Mouse (Mus musculus): ENCODE results near the gene C1qbp. TPM values are rescaled to one million over a fixed set of nuclear protein-coding genes. Genes with fewer than 3 reads are reported as not detected.

C1qbp gene
- polyA plus RNA-seq, 1 experiment from 2014 or later, result 210 TPM

GRCm38 (mm10) chr11:70982030-70982429 is 796 bp downstream of the C1qbp start:
- Histone ChIP-seq H3K36me3 (ENCODE audit: control insufficient read depth, insufficient read depth, low read length) (peaks cover 56% of the 10 kb centered on the region), H3K4me2 (replicated peaks; ENCODE audit: low read depth, low read length) (peak overlapping the region; percentile 78), H3K4me1 (ENCODE audit: control insufficient read depth, insufficient read depth, low read length) (peaks cover 7% of the 10 kb centered on the region; the same call in 1 of the 2 replicates), H3K27ac (ENCODE audit: low read length) (no peak overlapping the region), H3K9me3 (ENCODE audit: control insufficient read depth, low read depth, low read length) (no peaks in the 10 kb centered on the region), H3K27me3 (ENCODE audit: control insufficient read depth, insufficient read depth, low read length) (no peaks in the 10 kb centered on the region), H3K9ac (replicated peaks; ENCODE audit: low read depth, low read length) (peak overlapping the region; percentile 87), H3K4me3 (ENCODE audit: low read depth, low read length) (peak overlapping the region; percentile 99)
- 11% methylated on average over 12 of the region's 12 CpGs for WGBS
- no peak for ATAC-seq (ENCODE audit: insufficient number of reproducible peaks, insufficient read depth, low FRiP score, low read depth)

GRCm38 (mm10) chr11:70980751-70981510 is 1.9 kb downstream of the C1qbp start:
- Histone ChIP-seq H3K36me3 (ENCODE audit: control insufficient read depth, insufficient read depth, low read length) (peaks cover 54% of the 10 kb centered on the region), H3K9ac (replicated peaks; ENCODE audit: low read depth, low read length) (no peak overlapping the region)
- WGBS, result 92% methylated on average over 14 of the region's 14 CpGs

GRCm38 (mm10) chr11:70980232-70980631 is 2.6 kb downstream of the C1qbp start:
- no peak overlapping the region for H3K4me3 ChIP-seq (ENCODE audit: low read depth, low read length)
- H3K27ac ChIP-seq (ENCODE audit: low read length), result no peak overlapping the region
- H3K4me1 ChIP-seq (ENCODE audit: control insufficient read depth, insufficient read depth, low read length), result peaks cover 7% of the 10 kb centered on the region; the same call in 1 of the 2 replicates
- no peaks in the 10 kb centered on the region for H3K27me3 ChIP-seq (ENCODE audit: control insufficient read depth, insufficient read depth, low read length)
- no peak for ATAC-seq (ENCODE audit: insufficient number of reproducible peaks, insufficient read depth, low FRiP score, low read depth)
- no peak overlapping the region for H3K9ac ChIP-seq (replicated peaks; ENCODE audit: low read depth, low read length)
- 90% methylated on average over 6 of the region's 6 CpGs for WGBS
- peaks cover 50% of the 10 kb centered on the region for H3K36me3 ChIP-seq (ENCODE audit: control insufficient read depth, insufficient read depth, low read length)
- no peaks in the 10 kb centered on the region for H3K9me3 ChIP-seq (ENCODE audit: control insufficient read depth, low read depth, low read length)
- H3K4me2 ChIP-seq (replicated peaks; ENCODE audit: low read depth, low read length), result no peak overlapping the region

More at GRCm38 (mm10) chr11:70980751-70981510, 1.9 kb downstream of the C1qbp start:
- no peaks in the 10 kb centered on the region for H3K9me3 ChIP-seq (ENCODE audit: control insufficient read depth, low read depth, low read length)
- H3K27ac ChIP-seq (ENCODE audit: low read length), result no peak overlapping the region
- H3K4me3 ChIP-seq (ENCODE audit: low read depth, low read length), result no peak overlapping the region
- no peaks in the 10 kb centered on the region for H3K27me3 ChIP-seq (ENCODE audit: control insufficient read depth, insufficient read depth, low read length)
- peaks cover 7% of the 10 kb centered on the region; the same call in 1 of the 2 replicates for H3K4me1 ChIP-seq (ENCODE audit: control insufficient read depth, insufficient read depth, low read length)
- no peak for ATAC-seq (ENCODE audit: insufficient number of reproducible peaks, insufficient read depth, low FRiP score, low read depth)
- no peak overlapping the region for H3K4me2 ChIP-seq (replicated peaks; ENCODE audit: low read depth, low read length)

- Histone ChIP-seq H3K4me3 (ENCODE audit: low read depth, low read length) (no peak overlapping the region), H3K27me3 (ENCODE audit: control insufficient read depth, insufficient read depth, low read length) (no peaks in the 10 kb centered on the region), H3K4me2 (replicated peaks; ENCODE audit: low read depth, low read length) (no peak overlapping the region), H3K27ac (ENCODE audit: low read length) (no peak overlapping the region), H3K36me3 (ENCODE audit: control insufficient read depth, insufficient read depth, low read length) (peaks cover 65% of the 10 kb centered on the region), H3K4me1 (ENCODE audit: control insufficient read depth, insufficient read depth, low read length) (peaks cover 7% of the 10 kb centered on the region; the same call in 1 of the 2 replicates), H3K9me3 (ENCODE audit: control insufficient read depth, low read depth, low read length) (no peaks in the 10 kb centered on the region), H3K9ac (replicated peaks; ENCODE audit: low read depth, low read length) (no peak overlapping the region)
- ATAC-seq (ENCODE audit: insufficient number of reproducible peaks, insufficient read depth, low FRiP score, low read depth), result no peak
- WGBS, result 85% methylated on average over 6 of the region's 6 CpGs
Observed at GRCm38 (mm10) chr11:70977293-70977692, 5.5 kb downstream of the C1qbp start.

GRCm38 (mm10) chr11:70975193-70975592 is 7.6 kb downstream of the C1qbp start:
- Histone ChIP-seq H3K9ac (replicated peaks; ENCODE audit: low read depth, low read length) (no peak overlapping the region), H3K4me3 (ENCODE audit: low read depth, low read length) (no peak overlapping the region), H3K4me1 (ENCODE audit: control insufficient read depth, insufficient read depth, low read length) (no peaks in the 10 kb centered on the region), H3K4me2 (replicated peaks; ENCODE audit: low read depth, low read length) (no peak overlapping the region), H3K9me3 (ENCODE audit: control insufficient read depth, low read depth, low read length) (no peaks in the 10 kb centered on the region), H3K36me3 (ENCODE audit: control insufficient read depth, insufficient read depth, low read length) (peaks cover 57% of the 10 kb centered on the region), H3K27ac (ENCODE audit: low read length) (no peak overlapping the region), H3K27me3 (ENCODE audit: control insufficient read depth, insufficient read depth, low read length) (no peaks in the 10 kb centered on the region)
- no peak for ATAC-seq (ENCODE audit: insufficient number of reproducible peaks, insufficient read depth, low FRiP score, low read depth)
- WGBS, result 77% methylated on average over 2 of the region's 2 CpGs

- H3K4me1 ChIP-seq (ENCODE audit: control insufficient read depth, insufficient read depth, low read length), result no peaks in the 10 kb centered on the region
- 62% methylated on average over 4 of the region's 4 CpGs for WGBS
- H3K4me2 ChIP-seq (replicated peaks; ENCODE audit: low read depth, low read length), result no peak overlapping the region
- no peak overlapping the region for H3K9ac ChIP-seq (replicated peaks; ENCODE audit: low read depth, low read length)
- no peak overlapping the region for H3K27ac ChIP-seq (ENCODE audit: low read length)
- no peaks in the 10 kb centered on the region for H3K9me3 ChIP-seq (ENCODE audit: control insufficient read depth, low read depth, low read length)
- H3K4me3 ChIP-seq (ENCODE audit: low read depth, low read length), result no peak overlapping the region
- ATAC-seq (ENCODE audit: insufficient number of reproducible peaks, insufficient read depth, low FRiP score, low read depth), result no peak
- H3K27me3 ChIP-seq (ENCODE audit: control insufficient read depth, insufficient read depth, low read length), result no peaks in the 10 kb centered on the region
- H3K36me3 ChIP-seq (ENCODE audit: control insufficient read depth, insufficient read depth, low read length), result peaks cover 47% of the 10 kb centered on the region
Observed at GRCm38 (mm10) chr11:70973947-70974346, 8.9 kb downstream of the C1qbp start.

GRCm38 (mm10) chr11:70972586-70972985 is 10.2 kb downstream of the C1qbp start:
- H3K4me2 ChIP-seq (replicated peaks; ENCODE audit: low read depth, low read length), result no peak overlapping the region
- H3K27me3 ChIP-seq (ENCODE audit: control insufficient read depth, insufficient read depth, low read length), result no peaks in the 10 kb centered on the region
- no peak for ATAC-seq (ENCODE audit: insufficient number of reproducible peaks, insufficient read depth, low FRiP score, low read depth)
- H3K9me3 ChIP-seq (ENCODE audit: control insufficient read depth, low read depth, low read length), result no peaks in the 10 kb centered on the region
- H3K4me1 ChIP-seq (ENCODE audit: control insufficient read depth, insufficient read depth, low read length), result peaks cover 4% of the 10 kb centered on the region; the same call in 1 of the 2 replicates
- no peak overlapping the region for H3K9ac ChIP-seq (replicated peaks; ENCODE audit: low read depth, low read length)
- peaks cover 33% of the 10 kb centered on the region for H3K36me3 ChIP-seq (ENCODE audit: control insufficient read depth, insufficient read depth, low read length)
- no peak overlapping the region for H3K4me3 ChIP-seq (ENCODE audit: low read depth, low read length)
- 70% methylated on average over 1 of the region's 1 CpGs for WGBS
- no peak overlapping the region for H3K27ac ChIP-seq (ENCODE audit: low read length)

GRCm38 (mm10) chr11:70970560-70971540 is 12.0 kb downstream of the C1qbp start:
- ATAC-seq (ENCODE audit: insufficient number of reproducible peaks, insufficient read depth, low FRiP score, low read depth), result peak; percentile 16; the same call in 1 of the 2 replicates
- Histone ChIP-seq H3K4me3 (ENCODE audit: low read depth, low read length) (peak overlapping the region; percentile 88), H3K27me3 (ENCODE audit: control insufficient read depth, insufficient read depth, low read length) (no peaks in the 10 kb centered on the region), H3K4me2 (replicated peaks; ENCODE audit: low read depth, low read length) (peak overlapping the region; percentile 81), H3K36me3 (ENCODE audit: control insufficient read depth, insufficient read depth, low read length) (peaks cover 26% of the 10 kb centered on the region), H3K4me1 (ENCODE audit: control insufficient read depth, insufficient read depth, low read length) (peaks cover 4% of the 10 kb centered on the region; the same call in 1 of the 2 replicates), H3K9ac (replicated peaks; ENCODE audit: low read depth, low read length) (peak overlapping the region; percentile 46; the same call in 1 of the 2 replicates), H3K9me3 (ENCODE audit: control insufficient read depth, low read depth, low read length) (no peaks in the 10 kb centered on the region), H3K27ac (ENCODE audit: low read length) (peak overlapping the region; percentile 85)
- WGBS, result 17% methylated on average over 24 of the region's 24 CpGs
